Mouse (Mus musculus): ENCODE results near the gene Pard3b.

- no peak for TF ChIP-seq CTCF (IDR thresholded peaks at IDR 0.05; ENCODE audit: low read depth, low read length)
- TF ChIP-seq POLR2A (IDR thresholded peaks at IDR 0.05; ENCODE audit: extremely low read depth, insufficient read depth, low read length), result no peak
Measured at GRCm38 (mm10) chr1:61924958-61925357, 286.3 kb downstream of the Pard3b start.

Data from liver, adult 2 months (tissue).